14 mouse cellular contexts compared by ENCODE assay signal in genomic region chr6:50416854-50417253, GRCm38 (mm10). TPM values are rescaled to one million over a fixed set of nuclear protein-coding genes. Genes with fewer than 3 reads are reported as not detected.
DNase-seq lines count a peak whose midpoint lies in the region; ATAC-seq lines count a peak whose summit lies in the region.
"Had no signal": no experiment of that assay in that cellular context is flagged by ENCODE, and none has a peak within 500 bp of the region (broad histone marks: within the 10 kb centered on the region; RNA-seq: fewer than 3 reads in every experiment).

No protein-coding gene starts in this region.

- ATAC-seq in megakaryocyte, adult 5-6 weeks (ENCODE audit: poor library complexity, severe bottlenecking), result peak; percentile 91
- ATAC-seq in cerebellum, adult (ENCODE audit: insufficient number of reproducible peaks, low FRiP score, low TSS enrichment), result no peak
- ATAC-seq: lung, postnatal 0 days had no signal

- DNase-seq in spleen, adult 12 weeks (ENCODE audit: low spot score), result peak; percentile 1
- no peak for DNase-seq in spleen, postnatal 14 days (ENCODE audit: low spot score in 2 of 2)
- DNase-seq in thymus, adult 18-20 months, result peak; percentile 11 to 36
- no peak for DNase-seq in lung, postnatal 4 days
- no peak for DNase-seq in lung, adult 18-20 months
- no peak for DNase-seq in testis, postnatal 14 days (ENCODE audit: low spot score)
- DNase-seq: cerebellum, adult 2 months; layer of hippocampus, postnatal 36 days; left cerebral cortex, postnatal 4 days; liver, embryonic 13.5 days; right cerebral cortex, postnatal 25 days had no signal

RNA-seq across cellular contexts. Expression of gene Osbpl3, which starts 39.1 kb away (rescaled TPM):
- 9.0 and 10.7 TPM in 2 replicates for total RNA-seq in megakaryocyte, adult 5-6 weeks (2015)
- 15.5 and 17.9 TPM in 2 replicates for total RNA-seq in megakaryocyte, adult 5-6 weeks (2017)

Comparison
In these comparisons a context has a peak if more than half of its experiments do, and no peak if none do; other contexts are left out.
1. DNase-seq: peak in spleen, adult 12 weeks (single experiment) and thymus, adult 18-20 months (2 of 2); none in spleen, postnatal 14 days (0 of 2), lung, postnatal 4 days (0 of 2), lung, adult 18-20 months (0 of 2) and testis, postnatal 14 days (single experiment).